Mouse (Mus musculus): Measurements from ENCODE around the gene Vmn1r18. TPM values are rescaled to one million over a fixed set of nuclear protein-coding genes. Genes with fewer than 3 reads are reported as not detected.
"Not testable (repeated sequence)": the region's sequence is repeated elsewhere in the genome, so short reads cannot be mapped to it uniquely, and the experiment has no call there.

Vmn1r18 gene
- polyA plus RNA-seq (2012; rRNA removed), result not detected in 2 replicates

GRCm38 (mm10) chr6:57395683-57396082 is at the start of gene Vmn1r18:
Vmn1r18 (minus strand) TSS chr6:57395783.
- DNase-seq (ENCODE audit: extremely low spot score in 1 of 2, low spot score in 1 of 2), result no peak

DNA sequence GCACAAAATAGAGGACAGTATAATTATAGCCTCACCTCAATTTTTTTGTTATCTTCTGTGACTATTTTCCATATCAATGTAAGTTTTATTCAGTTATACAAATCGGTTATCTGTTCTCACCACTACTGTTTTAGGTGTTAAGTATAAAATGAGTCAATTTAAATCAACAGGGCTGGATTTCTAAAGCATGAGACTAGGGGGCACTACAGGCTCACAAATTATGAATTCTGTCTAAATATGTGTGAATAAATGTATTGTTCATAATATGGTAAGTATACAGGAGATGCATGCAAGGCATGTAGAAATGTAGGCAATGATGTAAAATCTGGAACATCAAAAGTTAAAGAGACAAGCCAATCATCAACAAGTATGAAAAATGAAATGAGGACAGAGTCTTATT is 35.6 kb upstream of the Vmn1r18 start:
- peak in 1 of 2 experiments; percentile 58 for DNase-seq (ENCODE audit: extremely low spot score in 1 of 2, low spot score in 1 of 2)

DNA sequence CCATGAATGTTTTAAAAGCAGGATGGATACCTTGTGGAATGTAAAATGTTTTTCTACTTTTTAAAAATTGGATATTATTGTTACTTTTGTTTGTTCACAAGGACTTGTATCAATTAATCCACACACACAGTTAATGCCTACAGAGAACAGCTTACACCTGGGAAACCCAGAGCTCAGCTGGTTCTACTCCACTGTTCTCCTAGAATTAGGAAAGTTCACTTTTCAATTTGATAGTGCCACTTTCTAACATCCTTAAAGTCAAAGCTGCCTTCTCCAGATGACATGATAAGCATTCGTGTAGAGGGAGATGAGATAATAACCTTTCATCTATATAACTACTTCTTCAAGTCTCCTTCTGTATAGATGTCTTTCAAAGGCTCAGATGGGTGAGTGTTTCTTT is 33.0 kb upstream of the Vmn1r18 start, which contains the start of gene Vmn1r20:
Gene Vmn1r20, plus strand, starts transcription at position 301 of the 400 bp plus-strand sequence.
- no peak for DNase-seq (ENCODE audit: extremely low spot score in 1 of 2, low spot score in 1 of 2)

DNA sequence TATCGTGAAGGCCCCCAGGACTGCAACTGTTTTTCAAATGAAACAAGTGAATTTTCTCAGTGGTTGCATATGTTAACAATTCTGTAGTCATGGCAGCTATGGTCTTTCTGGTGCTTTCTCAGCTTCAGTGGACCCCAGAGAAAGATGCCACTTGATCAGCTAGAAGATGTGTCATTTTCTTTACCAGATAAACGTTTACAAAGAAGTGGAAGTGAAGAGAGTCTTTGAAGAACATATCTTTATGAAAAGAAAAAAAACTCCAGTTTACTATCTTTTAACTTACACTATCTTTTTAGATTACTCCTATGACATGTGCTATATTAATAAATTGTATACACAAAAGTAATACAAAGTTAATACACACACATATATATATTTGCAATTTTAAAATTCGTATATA is 7.9 kb upstream of the Vmn1r18 start, which contains the start of gene Vmn1r19:
Gene Vmn1r19, plus strand, starts transcription at position 301 of the 400 bp plus-strand sequence.
- not testable (repeated sequence) for DNase-seq (ENCODE audit: extremely low spot score in 1 of 2, low spot score in 1 of 2)

GRCm38 (mm10) chr6:57367496-57367895 is 28.1 kb downstream of the Vmn1r18 start:
- no peak for DNase-seq (ENCODE audit: extremely low spot score in 1 of 2, low spot score in 1 of 2)

GRCm38 (mm10) chr6:57365866-57366265 is 29.7 kb downstream of the Vmn1r18 start:
- DNase-seq (ENCODE audit: extremely low spot score in 1 of 2, low spot score in 1 of 2), result not testable (repeated sequence)

DNA sequence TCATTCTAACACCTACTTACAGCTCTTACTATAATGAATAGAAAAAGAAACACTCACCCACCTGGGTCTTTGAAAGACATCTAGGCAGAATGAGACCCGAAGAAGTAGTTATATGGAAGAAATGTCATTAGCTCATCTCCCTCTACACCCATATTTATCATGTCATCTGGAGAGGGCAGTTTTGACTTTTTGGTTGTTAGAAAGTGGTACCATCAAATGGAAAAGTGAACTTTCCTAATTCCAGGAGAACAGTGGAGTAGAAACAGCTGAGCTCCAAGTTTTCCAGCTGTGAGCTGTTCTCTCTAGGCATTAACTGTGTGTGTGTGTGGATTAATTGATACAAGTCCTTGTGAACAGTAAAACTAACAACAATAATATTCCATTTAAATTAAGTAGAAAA is 32.0 kb downstream of the Vmn1r18 start, which contains the start of gene Vmn1r17:
Gene Vmn1r17, minus strand, starts transcription at position 101 of the 400 bp plus-strand sequence.
- DNase-seq (ENCODE audit: extremely low spot score in 1 of 2, low spot score in 1 of 2), result no peak

DNA sequence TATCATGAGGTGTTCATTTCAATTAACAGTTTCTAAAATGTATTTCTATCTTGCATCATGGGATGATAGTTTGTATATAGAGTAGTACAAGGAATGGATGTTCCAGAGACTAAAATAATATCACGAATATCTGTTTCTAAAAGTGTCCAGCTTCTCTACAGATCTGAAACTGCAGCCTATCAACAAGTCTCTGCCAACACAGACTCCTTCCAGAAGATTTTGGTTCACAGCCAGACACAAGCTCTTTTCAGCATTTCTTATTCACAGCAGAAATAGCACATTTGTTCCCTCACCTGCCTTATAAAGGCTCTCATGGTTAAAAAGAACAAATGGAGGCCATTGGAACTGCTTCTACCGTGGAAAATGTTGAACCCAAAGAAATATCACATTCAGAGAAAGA is 38.7 kb downstream of the Vmn1r18 start:
- DNase-seq (ENCODE audit: extremely low spot score in 1 of 2, low spot score in 1 of 2), result peak in 1 of 2 experiments; percentile 21

- DNase-seq (ENCODE audit: extremely low spot score in 1 of 2, low spot score in 1 of 2), result no peak
Observed at GRCm38 (mm10) chr6:57329394-57329793, 66.2 kb downstream of the Vmn1r18 start, which contains the start of gene Vmn1r16. Vmn1r16 (minus strand) TSS chr6:57329494.

Other genes with a start within 250 kb of the Vmn1r18 start
- not detected in 2 replicates for gene Vmn1r12, start 238.9 kb downstream of the Vmn1r18 start, polyA plus RNA-seq (2012; rRNA removed)
- not detected in 2 replicates for gene Vmn1r13, start 192.5 kb downstream of the Vmn1r18 start, polyA plus RNA-seq (2012; rRNA removed)
- not detected in 2 replicates for gene Vmn1r14, start 164.1 kb downstream of the Vmn1r18 start, polyA plus RNA-seq (2012; rRNA removed)
- not detected in 2 replicates for gene Vmn1r15, start 137.8 kb downstream of the Vmn1r18 start, polyA plus RNA-seq (2012; rRNA removed)
- gene Vmn1r16, start 66.3 kb downstream of the Vmn1r18 start, polyA plus RNA-seq (2012; rRNA removed), result not detected in 2 replicates
- not detected in 2 replicates for gene Vmn1r17, start 32.1 kb downstream of the Vmn1r18 start, polyA plus RNA-seq (2012; rRNA removed)
- gene Vmn1r19, start 8.0 kb upstream of the Vmn1r18 start, polyA plus RNA-seq (2012; rRNA removed), result not detected in 2 replicates
- gene Vmn1r20, start 33.1 kb upstream of the Vmn1r18 start, polyA plus RNA-seq (2012; rRNA removed), result not detected in 2 replicates
- 32.9 and 35.2 TPM in 2 replicates for gene Ppm1k, start 139.7 kb upstream of the Vmn1r18 start, polyA plus RNA-seq (2012; rRNA removed)
- gene Herc6, start 185.2 kb upstream of the Vmn1r18 start, polyA plus RNA-seq (2012; rRNA removed), result 6.8 and 8.1 TPM in 2 replicates